Mouse (Mus musculus) limb, embryonic 13.5 days (tissue): ENCODE measurements at regions not wholly inside any gene's neighbourhood (a gene's known extent, or its start where the extent isn't known, plus 50 kb on each side); places are given as distances from the start of the nearest gene placed in this dataset.
A peak's percentile ranks its signal among the peaks of the same experiment; 100 is the strongest.

ENCODE experiments used
- ATAC-seq: fragments of 200-750 bp; cut with Nextera tagmentation; 2 replicates; pipeline ENCODE4 v1.8.0; 2017; ENCODE audit warnings: low read depth, moderate number of reproducible peaks, moderate TSS enrichment; ENCODE audit not compliant: low FRiP score
- H3K27ac ChIP-seq: fragments of 300-500 bp; sonication (generic); 2 replicates; pipeline ENCODE4 v1.5.1; 2015; ENCODE audit warnings: inconsistent platforms, mild to moderate bottlenecking, moderate library complexity
- H3K27me3 ChIP-seq: fragments of 300-500 bp; sonication (generic); 2 replicates; pipeline ENCODE4 v1.6.1; 2015; ENCODE audit warnings: mild to moderate bottlenecking, inconsistent platforms
- H3K36me3 ChIP-seq: fragments of 300-500 bp; sonication (generic); 2 replicates; pipeline ENCODE4 v1.6.1; 2015; ENCODE audit warnings: inconsistent platforms, mild to moderate bottlenecking, moderate library complexity
- H3K4me1 ChIP-seq: fragments of 300-500 bp; sonication (generic); 2 replicates; pipeline ENCODE4 v1.6.1; 2015; ENCODE audit warnings: inconsistent platforms
- H3K4me2 ChIP-seq: fragments of 300-500 bp; sonication (generic); replicated peaks from 2 replicates; pipeline ENCODE4 v1.6.1; 2015; ENCODE audit warnings: inconsistent platforms, mild to moderate bottlenecking, moderate library complexity
- H3K4me3 ChIP-seq: fragments of 300-500 bp; sonication (generic); 2 replicates; pipeline ENCODE4 v1.5.1; 2015; ENCODE audit warnings: moderate library complexity, mild to moderate bottlenecking, inconsistent platforms
- H3K9ac ChIP-seq: fragments of 300-500 bp; sonication (generic); 2 replicates; pipeline ENCODE4 v1.6.1; 2015; ENCODE audit warnings: mild to moderate bottlenecking, inconsistent platforms
- H3K9me3 ChIP-seq: fragments of 300-500 bp; sonication (generic); 2 replicates; pipeline ENCODE4 v1.6.1; 2016; ENCODE audit warnings: inconsistent platforms
- WGBS: fragments of 180-500 bp; shearing (Covaris S2); methylation state at CpG from one replicate; pipeline ENCODE4 v1.1.7; 2015; 5-methylcytosine and 5-hydroxymethylcytosine counted together

DNA sequence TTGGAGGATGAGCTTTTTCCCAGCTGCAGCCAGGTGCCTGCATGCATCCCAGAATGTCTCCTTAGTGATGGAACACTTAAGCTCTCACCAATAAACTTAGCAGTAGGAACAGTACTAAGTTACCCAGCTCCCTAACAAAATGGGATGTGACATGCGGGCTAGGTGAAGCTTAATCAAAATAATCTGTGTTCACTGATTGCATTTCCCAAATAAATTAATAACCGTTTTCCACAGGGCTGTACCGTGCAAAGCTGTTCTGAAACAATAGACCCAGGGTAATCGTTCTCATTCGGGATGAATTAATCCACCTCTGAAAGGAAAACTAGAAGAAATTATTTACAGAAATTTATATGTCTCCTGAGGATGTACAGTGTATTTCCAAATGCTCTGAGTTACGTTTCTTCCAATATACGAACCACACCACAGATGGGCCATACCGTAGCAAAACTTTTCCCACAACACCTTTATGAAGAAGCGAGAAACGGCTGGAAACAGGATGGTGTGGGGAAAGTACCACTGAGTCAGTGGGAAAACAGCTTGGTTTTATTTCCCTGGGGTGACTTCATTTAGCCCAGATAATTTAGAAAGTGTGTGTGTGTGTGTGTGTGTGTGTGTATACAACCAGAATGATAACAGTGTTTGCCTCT lies 148.5 kb upstream of the Adamts16 start:
- Histone ChIP-seq H3K36me3 (no peaks in the 10 kb centered on the region), H3K9me3 (no peaks in the 10 kb centered on the region), H3K4me3 (no peak overlapping the region), H3K9ac (no peak overlapping the region), H3K27ac (no peak overlapping the region), H3K27me3 (no peaks in the 10 kb centered on the region), H3K4me2 (no peak overlapping the region), H3K4me1 (no peaks in the 10 kb centered on the region)
- WGBS, result 67% methylated on average over 10 of the region's 10 CpGs
- ATAC-seq, result peak; percentile 36; the same call in 1 of the 2 replicates

DNA sequence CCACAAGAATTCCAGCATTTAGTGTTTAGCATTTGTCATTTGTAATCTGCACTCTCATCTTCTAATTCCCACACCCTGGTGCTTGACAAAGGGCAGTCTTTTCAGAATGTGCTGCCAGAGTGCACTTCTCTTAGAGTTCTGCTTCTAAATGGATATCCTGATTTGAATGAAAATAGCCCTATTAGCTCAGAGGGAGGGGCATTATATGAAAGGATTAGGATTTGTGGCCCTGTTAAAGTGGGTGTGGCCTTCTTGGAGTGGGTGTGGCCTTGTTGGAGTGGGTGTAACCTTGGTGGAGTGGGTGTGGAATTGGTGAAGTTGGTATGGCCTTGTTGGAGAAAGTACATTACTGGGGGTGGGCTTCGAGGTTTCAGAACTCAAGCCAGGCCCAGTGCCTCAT lies 137.7 kb upstream of the Adamts16 start:
- Histone ChIP-seq H3K4me2 (no peak overlapping the region), H3K27ac (no peak overlapping the region), H3K4me1 (no peaks in the 10 kb centered on the region), H3K27me3 (no peaks in the 10 kb centered on the region), H3K9ac (no peak overlapping the region), H3K36me3 (no peaks in the 10 kb centered on the region), H3K4me3 (no peak overlapping the region), H3K9me3 (no peaks in the 10 kb centered on the region)
- WGBS, result 71% methylated on average over 1 of the region's 1 CpGs
- no peak for ATAC-seq

DNA sequence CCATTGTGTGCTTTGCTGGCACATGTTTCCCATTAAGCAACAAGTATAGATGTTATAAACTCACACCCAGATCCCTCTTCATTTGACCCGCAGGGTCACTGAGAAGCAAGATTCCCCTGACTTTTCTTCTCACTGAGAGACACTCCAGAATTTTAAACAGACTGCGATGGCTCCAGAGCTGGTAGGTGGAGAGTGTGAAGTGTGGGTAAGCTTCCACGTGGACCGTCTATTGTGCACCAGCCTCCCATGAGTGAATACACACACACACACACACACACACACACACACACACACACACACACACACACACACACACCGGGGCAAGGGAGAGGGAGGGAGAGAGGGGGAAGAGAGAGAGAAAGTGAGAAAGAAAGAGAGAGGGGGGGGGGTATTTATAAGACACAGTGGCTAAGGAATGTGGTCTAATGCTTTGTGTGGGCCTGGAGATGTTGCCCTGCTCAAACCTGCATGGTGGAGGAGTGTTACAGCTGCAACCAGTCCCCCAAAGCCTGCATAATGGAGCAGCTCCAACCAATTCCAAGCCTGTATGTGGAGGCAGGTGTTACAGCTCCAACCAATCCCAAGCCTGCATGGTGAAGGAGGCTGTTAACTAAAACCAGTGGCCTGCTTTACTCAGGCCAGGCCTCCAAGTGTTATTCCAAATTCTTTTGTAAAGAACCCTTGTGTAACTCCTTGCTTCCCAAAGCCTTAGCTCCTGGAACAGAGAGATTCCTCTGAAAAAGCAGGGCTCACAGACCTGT lies 137.1 kb upstream of the Adamts16 start:
- no peaks in the 10 kb centered on the region for H3K36me3 ChIP-seq
- no peaks in the 10 kb centered on the region for H3K9me3 ChIP-seq
- no peak overlapping the region for H3K9ac ChIP-seq
- no peaks in the 10 kb centered on the region for H3K4me1 ChIP-seq
- ATAC-seq, result 0 out of 2 replicates have a peak, but pooled peaks have one; percentile 36
- no peak overlapping the region for H3K27ac ChIP-seq
- no peak overlapping the region for H3K4me3 ChIP-seq
- no peak overlapping the region for H3K4me2 ChIP-seq
- no peaks in the 10 kb centered on the region for H3K27me3 ChIP-seq
- WGBS, result 62% methylated on average over 4 of the region's 5 CpGs

DNA sequence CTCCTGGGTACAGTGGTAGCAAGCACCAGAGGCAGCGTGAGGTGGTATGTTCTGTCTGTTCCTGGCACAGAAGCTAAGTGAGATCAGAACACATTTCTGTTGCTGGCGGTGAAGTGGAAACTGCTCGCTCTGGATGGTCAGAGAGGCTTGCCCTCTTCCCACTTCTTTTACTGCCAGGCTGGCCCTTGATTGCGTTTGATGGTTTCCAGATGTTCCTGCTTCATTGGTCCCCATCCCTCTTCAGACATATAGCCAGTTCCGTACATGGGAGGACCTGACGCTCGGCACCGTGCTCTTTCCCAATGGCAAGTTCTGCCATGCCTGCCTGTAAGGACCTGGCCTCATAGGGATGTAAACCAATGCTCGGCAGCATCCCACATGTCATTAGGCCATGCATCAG lies 128.0 kb upstream of the Adamts16 start:
- H3K4me1 ChIP-seq, result peaks cover 39% of the 10 kb centered on the region
- no peak overlapping the region for H3K9ac ChIP-seq
- no peak for ATAC-seq
- H3K27me3 ChIP-seq, result no peaks in the 10 kb centered on the region
- no peak overlapping the region for H3K27ac ChIP-seq
- no peaks in the 10 kb centered on the region for H3K36me3 ChIP-seq
- 0 out of 2 replicates have a peak overlapping the region, but pooled peaks have one; percentile 4 for H3K4me2 ChIP-seq
- no peaks in the 10 kb centered on the region for H3K9me3 ChIP-seq
- 15% methylated on average over 9 of the region's 9 CpGs for WGBS
- no peak overlapping the region for H3K4me3 ChIP-seq

DNA sequence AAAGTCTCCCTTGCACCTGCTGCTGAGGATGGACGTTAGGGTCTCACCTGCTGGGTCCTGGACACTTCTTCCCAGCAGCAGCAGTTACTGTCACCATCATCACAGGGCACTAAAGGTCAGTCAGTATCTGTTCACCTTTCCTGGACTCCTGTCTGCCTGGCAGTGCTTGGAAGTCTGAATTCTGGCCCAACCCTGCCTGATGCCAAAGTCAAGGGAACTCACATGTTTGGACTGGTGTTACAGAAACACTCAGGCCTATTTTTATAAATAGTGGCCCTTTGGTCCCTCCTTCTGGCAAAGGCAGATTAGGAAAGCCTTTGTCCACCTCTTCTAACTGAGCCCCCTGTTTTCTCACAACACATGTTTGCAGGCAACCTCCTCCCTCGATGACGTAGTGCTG lies 126.2 kb upstream of the Adamts16 start:
- Histone ChIP-seq H3K27ac (no peak overlapping the region), H3K27me3 (no peaks in the 10 kb centered on the region), H3K9ac (no peak overlapping the region), H3K4me2 (no peak overlapping the region), H3K4me3 (no peak overlapping the region), H3K9me3 (no peaks in the 10 kb centered on the region), H3K36me3 (no peaks in the 10 kb centered on the region), H3K4me1 (peaks cover 39% of the 10 kb centered on the region)
- 36% methylated on average over 3 of the region's 3 CpGs for WGBS
- no peak for ATAC-seq

DNA sequence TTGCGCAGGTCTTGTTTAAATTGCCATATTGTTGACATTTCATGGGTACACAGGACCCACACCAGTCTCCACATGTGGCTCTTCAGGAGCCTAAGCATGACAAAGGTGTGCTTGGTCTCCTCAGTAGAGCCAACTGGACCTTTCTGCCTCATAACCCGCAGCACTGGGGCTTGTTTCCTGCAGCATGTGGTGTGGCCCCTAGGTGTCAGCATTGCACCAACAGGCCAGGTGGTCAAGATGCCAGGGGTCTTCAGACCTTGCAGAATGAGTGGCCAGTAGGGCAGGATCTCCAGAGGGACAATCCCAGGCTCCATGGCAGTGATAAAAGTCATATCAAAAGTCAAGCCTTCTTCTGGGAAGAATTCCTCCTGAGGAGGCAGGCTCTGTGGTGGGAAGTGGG lies 121.8 kb upstream of the Adamts16 start:
- Histone ChIP-seq H3K27ac (no peak overlapping the region), H3K4me3 (no peak overlapping the region), H3K27me3 (no peaks in the 10 kb centered on the region), H3K9me3 (no peaks in the 10 kb centered on the region), H3K9ac (no peak overlapping the region), H3K4me1 (peaks cover 17% of the 10 kb centered on the region; the same call in 1 of the 2 replicates), H3K36me3 (no peaks in the 10 kb centered on the region), H3K4me2 (no peak overlapping the region)
- ATAC-seq, result no peak
- 60% methylated on average over 2 of the region's 2 CpGs for WGBS

DNA sequence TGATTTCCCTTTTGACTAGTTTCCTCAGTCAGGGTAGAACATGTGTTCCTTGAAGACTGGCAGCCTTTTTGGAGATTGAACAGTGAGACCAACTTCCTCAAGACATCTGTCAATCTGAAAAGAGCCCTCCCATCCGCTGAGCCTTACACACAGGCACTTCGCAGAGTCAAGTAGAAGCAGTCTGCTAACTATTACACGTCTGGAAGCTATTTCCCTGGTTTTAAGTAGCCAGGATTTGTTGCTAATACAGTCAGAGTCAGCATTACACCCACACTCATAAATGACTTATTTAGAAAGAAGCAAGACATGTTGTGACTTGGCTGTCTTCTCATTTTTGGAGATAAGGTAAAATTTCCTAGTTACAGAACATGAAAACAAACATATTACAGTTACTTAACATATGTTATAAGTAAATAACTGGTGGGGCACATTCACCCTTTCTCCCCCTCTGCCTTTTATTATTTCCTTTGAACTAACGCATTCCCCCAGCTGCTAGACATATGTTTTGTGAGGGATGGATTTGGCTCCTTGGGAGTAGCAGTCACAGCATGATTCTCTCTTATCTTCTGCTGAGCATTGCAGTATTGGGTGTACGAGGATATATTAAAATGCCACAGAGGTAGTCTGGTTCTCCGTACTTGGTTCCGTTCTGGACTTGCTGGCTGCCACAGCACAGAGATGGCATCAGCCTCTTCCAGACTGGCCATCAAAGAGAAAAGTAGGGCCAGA lies 92.9 kb upstream of the Adamts16 start:
- Histone ChIP-seq H3K9me3 (no peaks in the 10 kb centered on the region), H3K4me2 (no peak overlapping the region), H3K9ac (no peak overlapping the region), H3K4me3 (no peak overlapping the region), H3K27ac (no peak overlapping the region; the same call in 1 of the 2 replicates), H3K27me3 (no peaks in the 10 kb centered on the region), H3K36me3 (no peaks in the 10 kb centered on the region), H3K4me1 (0 out of 2 replicates have a peak, but pooled peaks cover 4% of the 10 kb centered on the region)
- peak; percentile 66; the same call in 1 of the 2 replicates for ATAC-seq
- WGBS, result 27% methylated on average over 7 of the region's 7 CpGs

DNA sequence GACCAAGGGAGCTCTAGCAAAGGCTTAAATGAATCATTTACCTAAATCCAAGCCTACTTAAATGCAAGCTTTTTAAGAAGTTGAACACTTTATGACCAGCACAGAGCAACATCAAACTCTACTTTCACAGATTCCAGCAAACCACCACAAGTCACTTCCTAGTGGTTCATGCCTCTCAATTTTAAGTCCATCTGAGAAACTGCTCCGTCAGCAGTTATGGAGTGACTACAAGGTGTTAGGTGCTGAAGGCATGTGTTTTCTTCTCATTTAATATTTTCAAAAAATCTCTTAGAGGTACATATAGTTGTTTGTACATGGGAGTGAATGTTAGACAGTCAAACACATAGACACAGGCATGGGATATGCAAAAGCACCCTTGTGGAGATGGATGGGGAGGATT lies 72.2 kb upstream of the Adamts16 start:
- no peak overlapping the region for H3K27ac ChIP-seq
- no peak for ATAC-seq
- no peaks in the 10 kb centered on the region for H3K9me3 ChIP-seq
- WGBS, result 88% methylated on average over 1 of the region's 1 CpGs
- H3K36me3 ChIP-seq, result no peaks in the 10 kb centered on the region
- 0 out of 2 replicates have a peak, but pooled peaks cover 3% of the 10 kb centered on the region for H3K27me3 ChIP-seq
- no peak overlapping the region for H3K4me2 ChIP-seq
- no peak overlapping the region for H3K4me3 ChIP-seq
- 0 out of 2 replicates have a peak, but pooled peaks cover 6% of the 10 kb centered on the region for H3K4me1 ChIP-seq
- no peak overlapping the region for H3K9ac ChIP-seq

DNA sequence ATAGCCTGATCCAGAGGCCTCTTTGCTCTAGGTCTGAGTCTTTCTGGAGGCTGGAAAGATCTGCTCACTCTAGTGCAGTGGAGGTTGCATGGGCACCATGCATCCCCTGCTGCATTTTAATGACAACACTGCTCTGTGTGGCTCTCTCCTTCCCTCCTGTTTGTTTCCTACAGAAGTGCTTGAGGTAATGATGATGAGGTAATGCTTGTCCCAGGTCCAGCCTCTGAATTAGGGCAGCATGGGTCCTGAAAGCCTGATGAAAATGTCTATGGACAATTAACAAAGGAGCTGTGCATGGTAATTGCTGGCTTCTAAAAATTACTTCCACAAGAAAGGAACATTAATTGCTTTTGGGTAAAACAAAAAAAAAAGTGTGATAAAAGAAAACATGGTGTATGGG lies 69.3 kb upstream of the Adamts16 start:
- Histone ChIP-seq H3K4me2 (no peak overlapping the region), H3K9ac (no peak overlapping the region), H3K27me3 (no peaks in the 10 kb centered on the region), H3K4me1 (0 out of 2 replicates have a peak, but pooled peaks cover 6% of the 10 kb centered on the region), H3K4me3 (no peak overlapping the region), H3K9me3 (no peaks in the 10 kb centered on the region), H3K36me3 (no peaks in the 10 kb centered on the region), H3K27ac (no peak overlapping the region)
- ATAC-seq, result no peak

DNA sequence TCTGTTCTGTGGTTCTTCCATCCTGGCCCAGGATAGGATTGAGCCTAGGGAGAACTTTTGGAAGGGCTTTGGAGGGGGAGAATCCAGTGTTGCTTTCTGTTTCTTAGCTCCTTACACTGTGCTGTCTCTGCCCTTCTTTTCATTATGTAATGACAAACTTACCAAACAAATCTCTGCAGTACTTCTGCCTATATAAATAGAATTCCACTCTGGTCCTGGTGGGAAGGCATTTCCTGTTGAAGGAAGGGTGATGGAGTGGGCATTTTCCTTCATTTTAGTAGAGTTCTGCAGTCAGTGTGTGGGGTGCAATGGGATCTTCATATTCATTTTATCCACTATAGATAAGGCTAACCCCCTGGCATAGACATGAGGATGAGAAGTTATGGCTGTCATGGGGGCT lies 63.2 kb upstream of the Adamts16 start:
- H3K4me2 ChIP-seq, result no peak overlapping the region
- H3K27ac ChIP-seq, result no peak overlapping the region
- no peak overlapping the region for H3K4me3 ChIP-seq
- no peaks in the 10 kb centered on the region for H3K27me3 ChIP-seq
- H3K9me3 ChIP-seq, result no peaks in the 10 kb centered on the region
- H3K36me3 ChIP-seq, result no peaks in the 10 kb centered on the region
- ATAC-seq, result no peak
- no peak overlapping the region for H3K9ac ChIP-seq
- H3K4me1 ChIP-seq, result peaks cover 4% of the 10 kb centered on the region; the same call in 1 of the 2 replicates

DNA sequence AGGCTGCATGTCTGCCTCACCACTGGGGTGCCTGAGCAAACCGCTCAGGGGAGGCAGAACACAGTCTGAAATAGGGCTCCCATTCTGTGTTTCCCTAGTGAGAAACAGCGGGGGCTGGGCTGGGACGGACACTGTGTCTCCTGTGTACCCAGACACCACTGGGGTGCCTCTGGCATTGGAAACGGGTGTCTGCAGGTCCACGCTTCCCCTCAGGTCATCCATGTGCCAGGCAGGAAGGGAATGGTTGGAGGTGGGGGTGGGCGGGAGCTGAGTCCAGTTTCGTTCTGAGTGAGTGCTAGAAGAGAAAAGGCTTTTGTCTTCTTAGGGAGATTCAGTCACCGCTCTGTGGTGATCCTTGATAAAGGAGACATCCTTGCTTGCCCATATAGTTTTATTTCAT lies 62.2 kb upstream of the Adamts16 start:
- Histone ChIP-seq H3K9me3 (no peaks in the 10 kb centered on the region), H3K4me3 (no peak overlapping the region), H3K27ac (no peak overlapping the region), H3K4me1 (peaks cover 4% of the 10 kb centered on the region; the same call in 1 of the 2 replicates), H3K4me2 (no peak overlapping the region), H3K9ac (no peak overlapping the region), H3K36me3 (no peaks in the 10 kb centered on the region), H3K27me3 (no peaks in the 10 kb centered on the region)
- WGBS, result 72% methylated on average over 8 of the region's 8 CpGs
- ATAC-seq, result no peak

DNA sequence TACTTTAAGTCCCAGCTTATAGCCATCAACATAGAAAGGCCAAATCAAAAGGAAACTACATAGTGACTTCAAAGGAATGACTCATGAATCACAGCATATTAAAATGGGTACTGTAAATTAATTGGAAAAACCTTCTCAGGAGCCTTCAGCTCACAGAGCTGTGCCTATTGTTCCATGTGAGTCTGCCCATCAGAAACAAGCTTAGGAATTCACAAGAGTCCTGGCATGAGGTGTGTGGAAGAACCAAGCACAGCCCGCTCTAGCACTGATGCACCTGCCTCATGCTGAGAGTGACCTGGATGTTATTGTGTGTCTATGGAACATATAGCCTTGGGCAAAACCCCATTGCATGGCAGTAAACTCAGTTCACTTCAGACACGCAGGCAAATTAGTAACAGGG lies 61.5 kb upstream of the Adamts16 start:
- no peak overlapping the region for H3K4me3 ChIP-seq
- 74% methylated on average over 2 of the region's 2 CpGs for WGBS
- H3K36me3 ChIP-seq, result no peaks in the 10 kb centered on the region
- H3K27ac ChIP-seq, result no peak overlapping the region
- H3K27me3 ChIP-seq, result no peaks in the 10 kb centered on the region
- no peaks in the 10 kb centered on the region for H3K9me3 ChIP-seq
- H3K9ac ChIP-seq, result no peak overlapping the region
- peaks cover 4% of the 10 kb centered on the region; the same call in 1 of the 2 replicates for H3K4me1 ChIP-seq
- no peak overlapping the region for H3K4me2 ChIP-seq
- no peak for ATAC-seq
